Mouse (Mus musculus): ENCODE measurements around the gene Coq10b. TPM values are rescaled to one million over a fixed set of nuclear protein-coding genes. Genes with fewer than 3 reads are reported as not detected.
"Not testable (repeated sequence)": the region's sequence is repeated elsewhere in the genome, so short reads cannot be mapped to it uniquely, and the experiment has no call there.

Gene Coq10b
- polyA plus RNA-seq, 1 experiment from 2014 or later, result 32.9 TPM

- Histone ChIP-seq H3K27ac (ENCODE audit: low read length) (no peak overlapping the region), H3K4me2 (replicated peaks; ENCODE audit: low read depth, low read length) (no peak overlapping the region), H3K36me3 (ENCODE audit: insufficient read depth, low read length) (peaks cover 18% of the 10 kb centered on the region), H3K27me3 (replicated peaks; ENCODE audit: insufficient read depth, low read length) (no peaks in the 10 kb centered on the region), H3K4me3 (ENCODE audit: low read depth, low read length) (no peak overlapping the region), H3K9me3 (ENCODE audit: low read length) (no peaks in the 10 kb centered on the region), H3K4me1 (ENCODE audit: insufficient read depth, low read depth, low read length) (no peaks in the 10 kb centered on the region), H3K9ac (replicated peaks; ENCODE audit: low read depth) (no peak overlapping the region)
- 91% methylated on average over 4 of the region's 4 CpGs for WGBS
- ATAC-seq (no peak), DNase-seq (ENCODE audit: low spot score) (no peak)
- no peak for TF ChIP-seq CTCF (IDR thresholded peaks at IDR 0.05)
- no peak for TF ChIP-seq EP300 (IDR thresholded peaks at IDR 0.05)
These were observed 9.2 kb downstream of the Coq10b start for GRCm38 (mm10) chr1:55061772-55062171.

- H3K9me3 ChIP-seq (ENCODE audit: low read length); H3K27me3 ChIP-seq (replicated peaks; ENCODE audit: insufficient read depth, low read length); ATAC-seq; H3K4me2 ChIP-seq (replicated peaks; ENCODE audit: low read depth, low read length); H3K4me1 ChIP-seq (ENCODE audit: insufficient read depth, low read depth, low read length); H3K27ac ChIP-seq (ENCODE audit: low read length); DNase-seq (ENCODE audit: low spot score); H3K4me3 ChIP-seq (ENCODE audit: low read depth, low read length); H3K9ac ChIP-seq (replicated peaks; ENCODE audit: low read depth): not testable (repeated sequence)
- H3K36me3 ChIP-seq (ENCODE audit: insufficient read depth, low read length), result peaks cover 22% of the 10 kb centered on the region
These were observed 19.8 kb downstream of the Coq10b start for GRCm38 (mm10) chr1:55072328-55072727.

- H3K9ac ChIP-seq (replicated peaks; ENCODE audit: low read depth), result no peak overlapping the region
- no peak for ATAC-seq
- no peak overlapping the region for H3K4me3 ChIP-seq (ENCODE audit: low read depth, low read length)
- H3K36me3 ChIP-seq (ENCODE audit: insufficient read depth, low read length), result peaks cover 21% of the 10 kb centered on the region
- TF ChIP-seq CTCF (IDR thresholded peaks at IDR 0.05) (no peak), EP300 (IDR thresholded peaks at IDR 0.05) (no peak)
- H3K9me3 ChIP-seq (ENCODE audit: low read length), result no peaks in the 10 kb centered on the region
- no peak overlapping the region for H3K27ac ChIP-seq (ENCODE audit: low read length)
- H3K4me2 ChIP-seq (replicated peaks; ENCODE audit: low read depth, low read length), result no peak overlapping the region
- no peaks in the 10 kb centered on the region for H3K4me1 ChIP-seq (ENCODE audit: insufficient read depth, low read depth, low read length)
- DNase-seq (ENCODE audit: low spot score), result no peak
- WGBS, result 39% methylated on average over 2 of the region's 2 CpGs
- no peaks in the 10 kb centered on the region for H3K27me3 ChIP-seq (replicated peaks; ENCODE audit: insufficient read depth, low read length)
These were observed 22.2 kb downstream of the Coq10b start for GRCm38 (mm10) chr1:55074757-55075156.

- no peak for DNase-seq (ENCODE audit: low spot score)
- peaks cover 24% of the 10 kb centered on the region for H3K36me3 ChIP-seq (ENCODE audit: insufficient read depth, low read length)
These were observed 23.3 kb downstream of the Coq10b start for GRCm38 (mm10) chr1:55075652-55076394.

GRCm38 (mm10) chr1:55076395-55076743, 23.8 kb downstream of the Coq10b start:
- TF ChIP-seq CTCF (IDR thresholded peaks at IDR 0.05) (no peak), EP300 (IDR thresholded peaks at IDR 0.05) (no peak)
- DNase-seq (ENCODE audit: low spot score), result no peak
- Histone ChIP-seq H3K27ac (ENCODE audit: low read length) (no peak overlapping the region), H3K27me3 (replicated peaks; ENCODE audit: insufficient read depth, low read length) (no peaks in the 10 kb centered on the region), H3K4me3 (ENCODE audit: low read depth, low read length) (no peak overlapping the region), H3K9ac (replicated peaks; ENCODE audit: low read depth) (no peak overlapping the region), H3K4me2 (replicated peaks; ENCODE audit: low read depth, low read length) (no peak overlapping the region), H3K4me1 (ENCODE audit: insufficient read depth, low read depth, low read length) (no peaks in the 10 kb centered on the region), H3K9me3 (ENCODE audit: low read length) (no peaks in the 10 kb centered on the region), H3K36me3 (ENCODE audit: insufficient read depth, low read length) (peaks cover 29% of the 10 kb centered on the region)
- ATAC-seq, result no peak

More at GRCm38 (mm10) chr1:55075652-55076394, 23.3 kb downstream of the Coq10b start:
- no peak for TF ChIP-seq CTCF (IDR thresholded peaks at IDR 0.05)
- no peak for TF ChIP-seq EP300 (IDR thresholded peaks at IDR 0.05)
- WGBS, result 55% methylated on average over 5 of the region's 5 CpGs
- ATAC-seq, result no peak
- Histone ChIP-seq H3K4me1 (ENCODE audit: insufficient read depth, low read depth, low read length) (no peaks in the 10 kb centered on the region), H3K27me3 (replicated peaks; ENCODE audit: insufficient read depth, low read length) (no peaks in the 10 kb centered on the region), H3K9ac (replicated peaks; ENCODE audit: low read depth) (no peak overlapping the region), H3K9me3 (ENCODE audit: low read length) (no peaks in the 10 kb centered on the region), H3K27ac (ENCODE audit: low read length) (no peak overlapping the region), H3K4me3 (ENCODE audit: low read depth, low read length) (no peak overlapping the region), H3K4me2 (replicated peaks; ENCODE audit: low read depth, low read length) (no peak overlapping the region)

GRCm38 (mm10) chr1:55076849-55077516, 24.4 kb downstream of the Coq10b start:
- DNase-seq (ENCODE audit: low spot score) (no peak), ATAC-seq (0 out of 2 replicates have a peak, but pooled peaks have one; percentile 30)
- no peaks in the 10 kb centered on the region for H3K9me3 ChIP-seq (ENCODE audit: low read length)
- H3K4me2 ChIP-seq (replicated peaks; ENCODE audit: low read depth, low read length), result no peak overlapping the region
- no peaks in the 10 kb centered on the region for H3K27me3 ChIP-seq (replicated peaks; ENCODE audit: insufficient read depth, low read length)
- H3K36me3 ChIP-seq (ENCODE audit: insufficient read depth, low read length), result peaks cover 27% of the 10 kb centered on the region
- H3K27ac ChIP-seq (ENCODE audit: low read length), result no peak overlapping the region
- no peaks in the 10 kb centered on the region for H3K4me1 ChIP-seq (ENCODE audit: insufficient read depth, low read depth, low read length)
- H3K4me3 ChIP-seq (ENCODE audit: low read depth, low read length), result no peak overlapping the region
- TF ChIP-seq EP300 (IDR thresholded peaks at IDR 0.05) (no peak), CTCF (IDR thresholded peaks at IDR 0.05) (no peak)
- no peak overlapping the region for H3K9ac ChIP-seq (replicated peaks; ENCODE audit: low read depth)
- 83% methylated on average over 2 of the region's 2 CpGs for WGBS
